Mouse (Mus musculus): ENCODE measurements around the gene 4932414N04Rik.
"Not testable (repeated sequence)": the region's sequence is repeated elsewhere in the genome, so short reads cannot be mapped to it uniquely, and the experiment has no call there.

The 4932414N04Rik gene

GRCm38 (mm10) chr2:68656186-68656585 lies at the start of gene 4932414N04Rik:
4932414N04Rik (plus strand) TSS chr2:68656486.
- not testable (repeated sequence) for DNase-seq (ENCODE audit: low read depth, low spot score); H3K27me3 ChIP-seq (ENCODE audit: control insufficient read depth, insufficient read depth, low read length, poor library complexity, severe bottlenecking); H3K36me3 ChIP-seq (ENCODE audit: control insufficient read depth, insufficient read depth, low read length, poor library complexity, severe bottlenecking)

DNA sequence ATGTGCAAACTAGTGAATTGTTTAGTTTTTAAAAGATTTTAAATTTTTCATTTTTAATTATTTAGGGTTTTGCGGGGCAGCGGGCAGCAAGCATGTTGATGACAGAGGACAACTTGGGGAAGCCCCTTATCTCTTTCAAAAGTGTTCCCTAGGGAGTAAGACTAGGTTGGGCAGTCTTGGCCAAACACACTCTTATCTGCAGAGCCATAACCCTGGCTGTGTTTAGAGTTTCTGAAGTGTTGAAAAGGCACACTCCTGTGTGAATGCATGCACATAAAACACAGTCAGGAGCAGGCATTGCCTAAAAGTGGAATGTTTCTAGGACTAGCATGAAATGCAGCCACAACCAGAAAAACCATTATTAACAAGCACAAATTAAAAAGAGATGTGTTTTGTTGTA lies 75.9 kb downstream of the 4932414N04Rik start:
- no peaks in the 10 kb centered on the region for H3K36me3 ChIP-seq (ENCODE audit: control insufficient read depth, insufficient read depth, low read length, poor library complexity, severe bottlenecking)
- no peaks in the 10 kb centered on the region for H3K27me3 ChIP-seq (ENCODE audit: control insufficient read depth, insufficient read depth, low read length, poor library complexity, severe bottlenecking)
- DNase-seq (ENCODE audit: low read depth, low spot score) = no peak

DNA sequence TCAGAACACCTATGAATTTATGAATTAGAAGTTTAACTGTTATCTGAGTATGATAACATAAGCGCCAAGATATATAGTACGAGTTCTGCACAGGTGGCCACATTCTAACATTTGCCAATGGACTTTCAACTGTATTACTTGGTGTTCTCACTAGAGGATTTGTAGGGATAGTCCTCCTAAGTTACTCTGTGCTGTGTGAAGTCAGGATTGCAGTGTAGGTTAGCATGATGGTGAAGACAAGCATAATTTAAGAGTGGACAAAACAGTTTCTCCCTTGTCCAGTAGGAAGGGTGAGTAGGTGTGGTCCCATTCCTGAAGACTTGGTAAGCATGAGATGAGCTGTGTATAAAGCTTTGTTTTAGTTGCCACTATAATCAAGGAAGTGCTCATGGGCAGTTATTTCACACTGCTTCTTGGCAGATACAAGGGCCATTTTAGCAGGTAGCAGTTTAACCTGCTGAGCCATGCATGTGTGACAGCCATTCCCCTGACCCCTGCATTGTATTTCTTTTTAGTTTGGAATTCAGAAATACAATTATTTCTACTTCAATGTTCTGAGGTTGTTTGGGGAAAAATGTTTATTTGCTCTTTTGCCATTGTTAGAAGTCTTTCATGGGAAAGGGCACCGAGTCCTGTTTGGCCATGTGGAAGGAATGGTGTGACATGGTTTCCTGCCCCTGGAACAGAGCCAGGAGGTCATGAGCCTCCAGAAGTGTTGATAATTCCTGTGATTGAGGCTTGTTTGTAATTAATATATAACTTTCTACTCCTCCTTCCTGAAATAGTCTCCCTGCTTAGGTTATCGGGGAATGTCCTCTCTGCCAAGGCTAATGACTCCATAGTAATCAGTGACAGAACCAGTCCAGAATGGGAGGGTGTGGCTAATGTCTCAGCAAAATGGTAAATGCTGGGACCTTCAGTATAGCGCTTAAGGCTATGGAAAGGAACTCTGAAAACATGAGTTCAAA lies 83.8 kb downstream of the 4932414N04Rik start:
- H3K36me3 ChIP-seq (ENCODE audit: control insufficient read depth, insufficient read depth, low read length, poor library complexity, severe bottlenecking) = no peaks in the 10 kb centered on the region
- no peak for DNase-seq (ENCODE audit: low read depth, low spot score)
- no peaks in the 10 kb centered on the region for H3K27me3 ChIP-seq (ENCODE audit: control insufficient read depth, insufficient read depth, low read length, poor library complexity, severe bottlenecking)

- DNase-seq (ENCODE audit: low read depth, low spot score) = no peak
These were observed 88.3 kb downstream of the 4932414N04Rik start for GRCm38 (mm10) chr2:68744599-68744998.

GRCm38 (mm10) chr2:68756179-68756578 lies 99.9 kb downstream of the 4932414N04Rik start:
- no peaks in the 10 kb centered on the region for H3K27me3 ChIP-seq (ENCODE audit: control insufficient read depth, insufficient read depth, low read length, poor library complexity, severe bottlenecking)
- DNase-seq (ENCODE audit: low read depth, low spot score) = no peak
- H3K36me3 ChIP-seq (ENCODE audit: control insufficient read depth, insufficient read depth, low read length, poor library complexity, severe bottlenecking) = no peaks in the 10 kb centered on the region

More at GRCm38 (mm10) chr2:68744599-68744998, 88.3 kb downstream of the 4932414N04Rik start:
- Histone ChIP-seq H3K27me3 (ENCODE audit: control insufficient read depth, insufficient read depth, low read length, poor library complexity, severe bottlenecking) (no peaks in the 10 kb centered on the region), H3K36me3 (ENCODE audit: control insufficient read depth, insufficient read depth, low read length, poor library complexity, severe bottlenecking) (no peaks in the 10 kb centered on the region)

DNA sequence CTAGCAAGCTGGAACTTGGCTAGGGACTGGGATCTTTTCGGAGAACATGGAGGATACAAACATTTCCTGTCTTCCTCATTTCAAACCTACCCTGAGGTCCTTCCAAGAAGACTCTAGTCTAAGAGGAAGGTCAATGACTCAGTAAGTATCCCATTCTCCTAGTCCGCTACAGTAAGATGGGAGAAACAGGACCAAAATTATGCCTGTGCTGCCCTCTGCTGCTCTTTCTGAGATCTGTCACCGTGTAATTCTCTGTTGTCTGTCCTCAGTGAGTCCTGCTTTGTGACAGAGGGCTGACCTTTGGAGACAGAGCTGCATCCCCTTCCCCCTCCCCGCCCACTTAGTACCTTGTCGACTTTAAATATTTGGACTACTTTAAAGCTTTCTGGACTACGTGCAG lies 100.5 kb downstream of the 4932414N04Rik start:
- DNase-seq (ENCODE audit: low read depth, low spot score) = no peak
- no peaks in the 10 kb centered on the region for H3K27me3 ChIP-seq (ENCODE audit: control insufficient read depth, insufficient read depth, low read length, poor library complexity, severe bottlenecking)
- H3K36me3 ChIP-seq (ENCODE audit: control insufficient read depth, insufficient read depth, low read length, poor library complexity, severe bottlenecking) = no peaks in the 10 kb centered on the region

DNA sequence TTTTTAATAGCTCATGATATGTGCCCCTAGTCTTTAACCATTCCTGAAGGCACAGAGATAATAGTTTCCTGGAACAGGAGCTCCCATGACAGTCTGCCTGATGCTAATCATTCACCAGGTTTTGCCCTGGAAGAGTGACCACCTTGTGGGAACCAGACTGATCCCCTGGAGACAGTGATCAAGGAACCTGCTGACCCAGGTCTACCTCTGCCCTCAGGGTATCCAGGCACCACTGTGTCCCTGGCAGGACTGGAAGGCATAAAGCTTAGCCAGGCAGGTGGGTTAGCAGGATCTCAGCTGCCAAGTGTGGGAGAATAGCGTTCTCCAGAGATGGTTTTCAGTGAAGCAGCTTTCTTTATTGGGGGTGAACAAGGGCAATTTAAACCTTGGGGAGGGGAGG lies 109.1 kb downstream of the 4932414N04Rik start:
- no peaks in the 10 kb centered on the region for H3K36me3 ChIP-seq (ENCODE audit: control insufficient read depth, insufficient read depth, low read length, poor library complexity, severe bottlenecking)
- no peaks in the 10 kb centered on the region for H3K27me3 ChIP-seq (ENCODE audit: control insufficient read depth, insufficient read depth, low read length, poor library complexity, severe bottlenecking)
- no peak for DNase-seq (ENCODE audit: low read depth, low spot score)

- Histone ChIP-seq H3K36me3 (ENCODE audit: control insufficient read depth, insufficient read depth, low read length, poor library complexity, severe bottlenecking) (no peaks in the 10 kb centered on the region), H3K27me3 (ENCODE audit: control insufficient read depth, insufficient read depth, low read length, poor library complexity, severe bottlenecking) (no peaks in the 10 kb centered on the region)
- no peak for DNase-seq (ENCODE audit: low read depth, low spot score)
These were observed 111.1 kb downstream of the 4932414N04Rik start for GRCm38 (mm10) chr2:68767186-68767890.

DNA sequence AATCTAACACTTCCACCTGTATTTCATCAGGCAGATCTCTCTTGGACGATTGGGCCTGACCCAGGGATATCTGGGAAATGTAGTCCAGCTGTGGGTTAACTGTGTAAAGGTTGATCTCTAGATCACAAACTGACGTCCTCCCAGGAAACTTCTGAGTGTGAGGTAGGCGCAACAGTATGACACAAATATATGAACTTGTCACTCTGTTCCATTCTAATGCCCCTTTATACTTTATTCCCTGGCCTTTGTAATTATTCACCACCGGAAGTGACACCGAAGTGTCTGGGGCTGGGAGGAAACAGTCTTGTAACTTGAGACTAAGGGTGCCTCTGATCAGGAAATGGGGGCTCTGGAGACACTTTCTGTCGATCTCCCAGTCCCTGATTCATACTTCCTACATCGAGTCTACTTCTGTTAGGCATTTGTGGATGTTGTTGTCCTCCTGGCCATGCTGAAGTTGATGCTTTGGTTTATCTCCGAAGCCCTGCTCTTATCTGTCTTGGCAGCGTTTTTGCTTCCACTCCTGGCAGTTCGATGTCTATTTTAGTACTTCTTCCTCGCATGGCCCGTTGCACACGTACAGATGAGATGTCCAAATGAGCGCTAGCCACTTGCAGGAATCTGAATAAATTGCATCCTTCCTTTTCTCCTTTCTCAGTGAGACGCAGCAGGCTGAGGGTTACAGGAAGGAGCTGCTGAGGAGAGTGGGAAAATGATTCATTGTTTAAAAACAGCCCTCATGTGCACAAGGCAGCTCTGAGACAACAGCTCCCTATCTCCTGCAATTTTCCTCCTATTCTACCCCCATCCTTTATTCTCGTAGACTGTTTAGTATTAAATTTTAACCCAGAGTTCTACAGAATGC lies 126.2 kb downstream of the 4932414N04Rik start:
- H3K36me3 ChIP-seq (ENCODE audit: control insufficient read depth, insufficient read depth, low read length, poor library complexity, severe bottlenecking) = no peaks in the 10 kb centered on the region
- peak; percentile 13 for DNase-seq (ENCODE audit: low read depth, low spot score)
- H3K27me3 ChIP-seq (ENCODE audit: control insufficient read depth, insufficient read depth, low read length, poor library complexity, severe bottlenecking) = no peaks in the 10 kb centered on the region

DNA sequence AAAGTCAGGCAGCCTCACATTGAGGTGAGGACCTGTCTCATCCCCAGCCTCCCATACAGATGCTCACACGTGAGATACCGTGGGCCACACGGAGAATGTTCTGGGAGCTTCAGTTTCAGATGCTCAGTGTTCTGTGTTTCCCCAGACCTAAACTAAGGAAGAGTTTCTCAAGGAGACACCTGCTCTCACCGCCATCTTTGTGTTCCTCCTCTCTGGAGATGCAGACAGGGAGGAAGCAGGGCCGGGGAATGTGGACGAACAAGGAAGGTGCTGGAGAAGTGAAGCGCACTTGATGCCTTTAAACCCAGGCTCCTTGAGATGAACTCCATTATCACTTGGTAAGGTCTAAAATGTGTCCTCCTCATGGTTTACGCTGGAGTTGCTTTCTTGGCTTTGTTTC lies 127.4 kb downstream of the 4932414N04Rik start:
- DNase-seq (ENCODE audit: low read depth, low spot score); H3K27me3 ChIP-seq (ENCODE audit: control insufficient read depth, insufficient read depth, low read length, poor library complexity, severe bottlenecking); H3K36me3 ChIP-seq (ENCODE audit: control insufficient read depth, insufficient read depth, low read length, poor library complexity, severe bottlenecking): not testable (repeated sequence)

DNA sequence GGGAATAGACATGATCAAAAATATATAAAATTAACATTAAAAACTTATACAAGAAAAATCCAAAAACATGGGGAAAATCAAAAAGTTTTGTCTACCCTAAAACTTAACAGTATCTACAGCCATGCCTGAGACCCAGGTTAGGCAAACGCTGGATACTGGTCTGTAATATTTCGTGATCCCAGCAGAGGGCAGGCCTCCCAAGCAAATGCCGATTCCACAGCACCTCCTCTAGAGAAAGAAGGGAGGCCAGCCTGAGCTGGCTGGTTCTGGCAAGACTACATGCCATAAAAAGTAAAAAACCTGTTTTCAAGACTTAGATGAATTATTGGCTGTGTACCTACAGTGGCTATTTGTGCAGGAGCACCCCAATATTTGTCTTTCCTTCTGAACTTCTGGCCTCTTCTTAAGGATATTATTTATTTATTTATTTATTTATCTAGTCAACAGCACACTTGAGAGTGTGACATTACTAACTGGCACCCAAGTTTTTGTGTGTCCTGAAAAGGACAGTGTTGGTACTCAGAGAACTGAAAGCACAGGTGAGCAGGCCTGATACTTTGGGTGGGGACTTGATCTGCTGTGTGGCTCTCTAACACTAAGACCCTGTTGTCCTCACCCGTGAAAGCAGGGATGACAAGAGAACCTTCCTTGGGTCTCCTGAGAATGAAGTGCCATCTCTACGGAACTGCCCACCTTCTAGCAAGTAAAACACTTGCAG lies 128.6 kb downstream of the 4932414N04Rik start:
- no peaks in the 10 kb centered on the region for H3K36me3 ChIP-seq (ENCODE audit: control insufficient read depth, insufficient read depth, low read length, poor library complexity, severe bottlenecking)
- no peaks in the 10 kb centered on the region for H3K27me3 ChIP-seq (ENCODE audit: control insufficient read depth, insufficient read depth, low read length, poor library complexity, severe bottlenecking)
- DNase-seq (ENCODE audit: low read depth, low spot score) = peak; percentile 74

- H3K27me3 ChIP-seq (ENCODE audit: control insufficient read depth, insufficient read depth, low read length, poor library complexity, severe bottlenecking) = no peaks in the 10 kb centered on the region
- no peaks in the 10 kb centered on the region for H3K36me3 ChIP-seq (ENCODE audit: control insufficient read depth, insufficient read depth, low read length, poor library complexity, severe bottlenecking)
- no peak for DNase-seq (ENCODE audit: low read depth, low spot score)
These were observed 130.9 kb downstream of the 4932414N04Rik start for GRCm38 (mm10) chr2:68787161-68787675.

- H3K36me3 ChIP-seq (ENCODE audit: control insufficient read depth, insufficient read depth, low read length, poor library complexity, severe bottlenecking) = no peaks in the 10 kb centered on the region
- no peaks in the 10 kb centered on the region for H3K27me3 ChIP-seq (ENCODE audit: control insufficient read depth, insufficient read depth, low read length, poor library complexity, severe bottlenecking)
- DNase-seq (ENCODE audit: low read depth, low spot score) = no peak
These were observed 136.0 kb downstream of the 4932414N04Rik start for GRCm38 (mm10) chr2:68792296-68792695.

- no peaks in the 10 kb centered on the region for H3K27me3 ChIP-seq (ENCODE audit: control insufficient read depth, insufficient read depth, low read length, poor library complexity, severe bottlenecking)
- no peaks in the 10 kb centered on the region for H3K36me3 ChIP-seq (ENCODE audit: control insufficient read depth, insufficient read depth, low read length, poor library complexity, severe bottlenecking)
- DNase-seq (ENCODE audit: low read depth, low spot score) = no peak
These were observed 137.2 kb downstream of the 4932414N04Rik start for GRCm38 (mm10) chr2:68793472-68793871.

Data from splenic B cell, adult 2 months (primary cell).